Mouse (Mus musculus) neutrophil, adult 59 days (primary cell): ENCODE measurements around the gene Cntn1. TPM values are rescaled to one million over a fixed set of nuclear protein-coding genes. Genes with fewer than 3 reads are reported as not detected.

Experiments used
- total RNA-seq, 2 experiments: library from RNA; stranded (reverse); gene quantifications; 1 replicate in 1 of 2; 2 replicates in 1 of 2; pipeline ENCODE4 v1.2.4; 2023

Gene Cntn1
- total RNA-seq, result not detected

GRCm38 (mm10) chr15:92050996-92051352 is at the start of gene Cntn1:
Cntn1 (plus strand) TSS chr15:92051165.

Other genes starting within 250 kb of the Cntn1 start
- gene Smgc, start 212.9 kb upstream of the Cntn1 start, total RNA-seq, result not detected